Mouse (Mus musculus) myocyte (in vitro differentiated cells): ENCODE measurements at regions not wholly inside any gene's neighbourhood (a gene's known extent, or its start where the extent isn't known, plus 50 kb on each side); places are given as distances from the start of the nearest gene placed in this dataset.

Experiments
- H3K27me3 ChIP-seq: one replicate; pipeline ENCODE4 v1.6.1; 2011; ENCODE audit not compliant: control insufficient read depth, insufficient read depth, insufficient read length
- H3K36me3 ChIP-seq: one replicate; pipeline ENCODE4 v1.6.1; 2011; ENCODE audit not compliant: control insufficient read depth, insufficient read depth
- H3K4me2 ChIP-seq: one replicate; pipeline ENCODE4 v1.6.1; 2011; ENCODE audit warnings: low read depth, control low read depth
- H3K4me3 ChIP-seq: one replicate; pipeline ENCODE4 v1.5.1; 2011; ENCODE audit warnings: mild to moderate bottlenecking, control low read depth, moderate library complexity
- H3K79me2 ChIP-seq: one replicate; pipeline ENCODE4 v1.6.1; 2011; ENCODE audit not compliant: control insufficient read depth, insufficient read depth
- H3ac ChIP-seq: one replicate; pipeline ENCODE4 v1.6.1; 2011; ENCODE audit not compliant: control insufficient read depth, insufficient read length
- CEBPB ChIP-seq: IDR thresholded peaks from 2 replicates; pipeline ENCODE4 v1.6.1; 2011; ENCODE audit warnings: mild to moderate bottlenecking, moderate library complexity; ENCODE audit not compliant: poor library complexity, insufficient read depth, severe bottlenecking
- E2F4 ChIP-seq: IDR thresholded peaks from one replicate; pipeline ENCODE4 v1.6.1; 2011; ENCODE audit warnings: mild to moderate bottlenecking, control low read depth, moderate library complexity; ENCODE audit not compliant: insufficient read depth
- MAX ChIP-seq: IDR thresholded peaks from one replicate; pipeline ENCODE4 v1.6.1; 2011; ENCODE audit warnings: low read depth, mild to moderate bottlenecking, control low read depth
- MYOD1 ChIP-seq, 3 experiments: IDR thresholded peaks; one replicate each; pipeline ENCODE4 v1.6.1; 2011; ENCODE audit warnings: control low read depth in 2 of 3, low read depth in 2 of 3, mild to moderate bottlenecking in 2 of 3, moderate library complexity in 1 of 3; ENCODE audit not compliant: insufficient read length in 2 of 3, control insufficient read depth in 1 of 3
- MYOG ChIP-seq, 3 experiments: IDR thresholded peaks; one replicate each; pipeline ENCODE4 v1.6.1; 2011; ENCODE audit warnings: control low read depth in 2 of 3, low read depth in 2 of 3, mild to moderate bottlenecking in 2 of 3; ENCODE audit not compliant: insufficient read length in 2 of 3, control insufficient read depth in 1 of 3, insufficient read depth in 1 of 3
- POLR2A ChIP-seq: IDR thresholded peaks from one replicate; pipeline ENCODE4 v1.6.1; 2011; ENCODE audit warnings: low read depth, mild to moderate bottlenecking, control low read depth, moderate library complexity; ENCODE audit not compliant: insufficient read length
- POLR2AphosphoS2 ChIP-seq: IDR thresholded peaks from one replicate; pipeline ENCODE4 v1.6.1; 2011; ENCODE audit warnings: low read depth, control low read depth; ENCODE audit not compliant: insufficient read length
- REST ChIP-seq: IDR thresholded peaks from one replicate; pipeline ENCODE4 v1.6.1; 2011; ENCODE audit warnings: mild to moderate bottlenecking, control low read depth, moderate library complexity; ENCODE audit not compliant: insufficient read depth, insufficient read length
- SRF ChIP-seq: IDR thresholded peaks from one replicate; pipeline ENCODE4 v1.6.1; 2011; ENCODE audit warnings: low read depth; ENCODE audit not compliant: control insufficient read depth, insufficient read length
- TCF12 ChIP-seq: IDR thresholded peaks from one replicate; pipeline ENCODE4 v1.6.1; 2011; ENCODE audit warnings: mild to moderate bottlenecking, control low read depth; ENCODE audit not compliant: poor library complexity, insufficient read depth, severe bottlenecking
- TCF3 ChIP-seq: IDR thresholded peaks from one replicate; pipeline ENCODE4 v1.6.1; 2011; ENCODE audit warnings: low read depth, control low read depth; ENCODE audit not compliant: insufficient read length
- USF1 ChIP-seq: IDR thresholded peaks from one replicate; pipeline ENCODE4 v1.6.1; 2011; ENCODE audit warnings: low read depth, mild to moderate bottlenecking, control low read depth, moderate library complexity

GRCm38 (mm10) chr7:74667106-74667505, 112.5 kb upstream of the Slco3a1 start:
- H3ac ChIP-seq, result no peak overlapping the region
- no peaks in the 10 kb centered on the region for H3K79me2 ChIP-seq
- no peaks in the 10 kb centered on the region for H3K27me3 ChIP-seq
- no peak for TF ChIP-seq SRF
- no peak for TF ChIP-seq TCF3
- no peak for TF ChIP-seq POLR2AphosphoS2
- TF ChIP-seq POLR2A, result no peak
- TF ChIP-seq E2F4, result no peak
- TF ChIP-seq TCF12, result no peak
- no peak for TF ChIP-seq MYOD1 (IDR thresholded peaks at IDR 0.05; ENCODE audit: control insufficient read depth in 1 of 3, insufficient read length in 2 of 3, low read depth in 2 of 3)
- TF ChIP-seq MYOG (IDR thresholded peaks at IDR 0.05; ENCODE audit: control insufficient read depth in 1 of 3, insufficient read depth in 1 of 3, insufficient read length in 2 of 3, low read depth in 2 of 3), result no peak
- TF ChIP-seq REST, result no peak
- no peak for TF ChIP-seq MAX
- no peak for TF ChIP-seq CEBPB
- no peak for TF ChIP-seq USF1
- H3K4me2 ChIP-seq, result no peak overlapping the region
- H3K36me3 ChIP-seq, result no peaks in the 10 kb centered on the region
- no peak overlapping the region for H3K4me3 ChIP-seq

DNA sequence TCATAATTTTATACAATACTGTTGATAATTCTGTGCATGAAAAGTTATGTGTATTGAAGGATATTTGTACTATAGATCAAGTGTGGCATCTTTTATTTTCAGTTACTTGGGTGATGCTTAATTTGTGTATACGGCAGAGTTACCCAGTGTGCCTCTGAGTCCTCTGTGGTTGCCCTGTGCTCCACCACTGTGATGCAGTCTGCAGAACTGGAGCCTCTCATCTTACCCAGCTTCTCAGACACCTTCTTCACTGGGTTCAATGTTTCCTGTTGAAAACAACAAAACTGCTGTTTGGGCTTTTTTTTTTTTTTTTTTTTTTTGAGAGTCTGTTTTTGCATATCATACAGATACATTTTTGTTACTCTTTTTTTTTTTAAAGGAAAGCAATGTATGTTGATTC, 109.2 kb upstream of the Slco3a1 start:
- Histone ChIP-seq H3ac (no peak overlapping the region), H3K4me2 (no peak overlapping the region), H3K79me2 (no peaks in the 10 kb centered on the region), H3K4me3 (no peak overlapping the region), H3K36me3 (no peaks in the 10 kb centered on the region), H3K27me3 (no peaks in the 10 kb centered on the region)
- no peak for TF ChIP-seq MYOG (IDR thresholded peaks at IDR 0.05; ENCODE audit: control insufficient read depth in 1 of 3, insufficient read depth in 1 of 3, insufficient read length in 2 of 3, low read depth in 2 of 3)
- no peak for TF ChIP-seq POLR2A
- no peak for TF ChIP-seq MAX
- TF ChIP-seq USF1, result no peak
- no peak for TF ChIP-seq E2F4
- TF ChIP-seq REST, result no peak
- TF ChIP-seq CEBPB, result no peak
- TF ChIP-seq SRF, result no peak
- TF ChIP-seq TCF3, result no peak
- TF ChIP-seq MYOD1 (IDR thresholded peaks at IDR 0.05; ENCODE audit: control insufficient read depth in 1 of 3, insufficient read length in 2 of 3, low read depth in 2 of 3), result no peak
- TF ChIP-seq TCF12, result no peak
- TF ChIP-seq POLR2AphosphoS2, result no peak

- H3K36me3 ChIP-seq, result no peaks in the 10 kb centered on the region
- H3K4me3 ChIP-seq, result no peak overlapping the region
- no peak overlapping the region for H3K4me2 ChIP-seq
- TF ChIP-seq USF1 (no peak), POLR2A (no peak), MYOG (IDR thresholded peaks at IDR 0.05; ENCODE audit: control insufficient read depth in 1 of 3, insufficient read depth in 1 of 3, insufficient read length in 2 of 3, low read depth in 2 of 3) (no peak)
- no peaks in the 10 kb centered on the region for H3K79me2 ChIP-seq
- H3ac ChIP-seq, result no peak overlapping the region
- no peaks in the 10 kb centered on the region for H3K27me3 ChIP-seq
Measured at GRCm38 (mm10) chr7:74647310-74647709, 92.7 kb upstream of the Slco3a1 start.

- no peaks in the 10 kb centered on the region for H3K36me3 ChIP-seq
- no peak overlapping the region for H3ac ChIP-seq
- no peaks in the 10 kb centered on the region for H3K79me2 ChIP-seq
- no peak overlapping the region for H3K4me3 ChIP-seq
- no peak overlapping the region for H3K4me2 ChIP-seq
- TF ChIP-seq SRF (no peak), E2F4 (no peak), REST (no peak), MYOG (IDR thresholded peaks at IDR 0.05; ENCODE audit: control insufficient read depth in 1 of 3, insufficient read depth in 1 of 3, insufficient read length in 2 of 3, low read depth in 2 of 3) (no peak), POLR2AphosphoS2 (no peak), USF1 (no peak), TCF12 (no peak), MAX (no peak), TCF3 (no peak), MYOD1 (IDR thresholded peaks at IDR 0.05; ENCODE audit: control insufficient read depth in 1 of 3, insufficient read length in 2 of 3, low read depth in 2 of 3) (no peak), POLR2A (no peak), CEBPB (no peak)
- no peaks in the 10 kb centered on the region for H3K27me3 ChIP-seq
Measured at GRCm38 (mm10) chr7:74640171-74640570, 85.6 kb upstream of the Slco3a1 start.

- no peaks in the 10 kb centered on the region for H3K27me3 ChIP-seq
- no peak overlapping the region for H3ac ChIP-seq
- no peaks in the 10 kb centered on the region for H3K36me3 ChIP-seq
- TF ChIP-seq SRF (no peak), CEBPB (no peak), USF1 (no peak), POLR2A (no peak), MYOD1 (IDR thresholded peaks at IDR 0.05; ENCODE audit: control insufficient read depth in 1 of 3, insufficient read length in 2 of 3, low read depth in 2 of 3) (no peak), REST (no peak), TCF12 (no peak), MYOG (IDR thresholded peaks at IDR 0.05; ENCODE audit: control insufficient read depth in 1 of 3, insufficient read depth in 1 of 3, insufficient read length in 2 of 3, low read depth in 2 of 3) (no peak), MAX (no peak)
- no peak overlapping the region for H3K4me2 ChIP-seq
- H3K4me3 ChIP-seq, result no peak overlapping the region
- no peaks in the 10 kb centered on the region for H3K79me2 ChIP-seq
Measured at GRCm38 (mm10) chr7:74632217-74632616, 77.6 kb upstream of the Slco3a1 start.
